ENCODE assay signal across 22 mouse cellular contexts in the genomic region with DNA sequence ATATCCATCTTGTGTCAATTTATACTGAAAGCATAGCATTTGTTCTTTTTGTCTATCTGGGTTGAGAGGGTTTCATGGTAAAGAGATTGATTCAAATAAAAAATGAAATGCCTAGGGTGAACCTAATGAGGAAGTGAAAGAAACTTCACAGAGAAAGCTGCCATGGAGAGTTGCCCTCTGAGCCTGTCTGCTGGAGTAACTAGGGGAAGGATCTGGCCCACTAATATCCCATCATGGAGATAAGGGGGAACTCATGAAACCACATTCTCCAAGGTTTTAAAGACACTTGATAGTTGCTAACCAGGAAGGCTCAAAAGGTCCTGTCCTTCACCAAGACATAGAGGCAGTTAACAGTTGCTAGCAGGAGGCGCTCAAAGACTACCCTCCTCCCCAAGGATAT.
"Had no signal": no experiment of that assay in that cellular context is flagged by ENCODE, and none has a peak within 500 bp of the region (broad histone marks: within the 10 kb centered on the region; RNA-seq: fewer than 3 reads in every experiment).

No protein-coding gene starts in this region.

- ATAC-seq: hindbrain, embryonic 16.5 days; hindbrain, postnatal 0 days; inflammation-experienced regulatory T-cells, adult 6 months; intestine, embryonic 15.5 days; intestine, embryonic 16.5 days; intestine, postnatal 0 days had no signal

- DNase-seq: heart, postnatal 10 days; heart, postnatal 14 days; heart, postnatal 36 days; heart, postnatal 4 days; kidney, adult 11 months; kidney, adult 18-20 months; kidney, adult 2 months; kidney, adult 8-10 months; kidney, adult 9 months; kidney, postnatal 10 days; kidney, postnatal 14 days; kidney, postnatal 25 days; kidney, postnatal 36 days; kidney, postnatal 4 days; layer of hippocampus, adult 9-11 months; layer of hippocampus, postnatal 36 days had no signal
